Mouse (Mus musculus) left cerebral cortex, adult 2 months (tissue): ENCODE results near the gene Clic6. TPM values are rescaled to one million over a fixed set of nuclear protein-coding genes. Genes with fewer than 3 reads are reported as not detected.

Experiments used
- DNase-seq, 2 experiments: peaks; one replicate each; pipeline ENCODE4 v3.0.0; 2021 to 2022; ENCODE audit warnings: low spot score in 2 of 2, mixed read lengths in 1 of 2; ENCODE audit errors: extremely low spot score in 1 of 2
- H3K27ac ChIP-seq: fragments of 200-600 bp; 2 replicates; pipeline ENCODE4 v1.8.1; 2022
- H3K4me3 ChIP-seq: fragments of 200-600 bp; 2 replicates; pipeline ENCODE4 v1.8.1; 2022
- CTCF ChIP-seq: fragments of 200-600 bp; IDR thresholded peaks from 2 replicates; pipeline ENCODE4 v1.8.1; 2022; ENCODE audit warnings: antibody characterized with exemption, mild to moderate bottlenecking, moderate library complexity
- intact Hi-C: fragments of 180-260 bp; cut with DNase I; formaldehyde crosslinking; loops from one replicate; pipeline ENCODE4 v1.15.1; 2025
- total RNA-seq, 2 experiments: library from RNA; stranded (reverse); gene quantifications; 2 replicates each; pipeline ENCODE4 v1.2.3; 2021

Clic6 gene
- total RNA-seq, 2 experiments from 2014 or later: 1.7 to 2.6 TPM

GRCm38 (mm10) chr16:92578915-92579653 is 93.5 kb downstream of the Clic6 start:
- H3K27ac ChIP-seq: no peak overlapping the region
- no peak for DNase-seq
- intact Hi-C loops: no loop called here
- no peak overlapping the region for H3K4me3 ChIP-seq
- no peak for TF ChIP-seq CTCF

GRCm38 (mm10) chr16:92580981-92581380 is 95.4 kb downstream of the Clic6 start:
- no peak overlapping the region for H3K4me3 ChIP-seq
- intact Hi-C loops: no loop called here
- no peak for TF ChIP-seq CTCF

GRCm38 (mm10) chr16:92581767-92582166 is 96.2 kb downstream of the Clic6 start:
- intact Hi-C loops: no loop called here
- no peak for DNase-seq
- TF ChIP-seq CTCF: no peak
- Histone ChIP-seq H3K27ac (no peak overlapping the region), H3K4me3 (no peak overlapping the region)

More at GRCm38 (mm10) chr16:92580981-92581380, 95.4 kb downstream of the Clic6 start:
- DNase-seq: no peak
- no peak overlapping the region for H3K27ac ChIP-seq

GRCm38 (mm10) chr16:92587836-92588235 is 102.3 kb downstream of the Clic6 start:
- DNase-seq: no peak
- no peak for TF ChIP-seq CTCF
- Histone ChIP-seq H3K4me3 (no peak overlapping the region), H3K27ac (no peak overlapping the region)
- intact Hi-C loops: no loop called here

Other genes starting within 250 kb of the Clic6 start
- under 1 TPM; 0.21 to 0.61 TPM for gene Kcne2, start 193.3 kb upstream of the Clic6 start, total RNA-seq
- 10 to 100 TPM; 15.2 to 20.8 TPM for gene Smim11, start 184.4 kb upstream of the Clic6 start, total RNA-seq
- gene Fam243, start 164.3 kb upstream of the Clic6 start, total RNA-seq: not detected
- gene Kcne1, start 126.3 kb upstream of the Clic6 start, total RNA-seq: not detected
- gene Rcan1, start 14.9 kb upstream of the Clic6 start, total RNA-seq: 10 to 100 TPM; 57.0 to 63.6 TPM